Comparison of ENCODE assay signal across 26 mouse cellular contexts in genomic region chr2:152166257-152166656, GRCm38 (mm10). TPM values are rescaled to one million over a fixed set of nuclear protein-coding genes. Genes with fewer than 3 reads are reported as not detected.
"Had no signal": no experiment of that assay in that cellular context is flagged by ENCODE, and none has a peak within 500 bp of the region (broad histone marks: within the 10 kb centered on the region; RNA-seq: fewer than 3 reads in every experiment).

No protein-coding gene starts in this region.

- H3K36me3 ChIP-seq: embryonic facial prominence, embryonic 10.5 days; embryonic facial prominence, embryonic 12.5 days; embryonic facial prominence, embryonic 13.5 days; embryonic facial prominence, embryonic 15.5 days; forebrain, embryonic 10.5 days; forebrain, embryonic 12.5 days; forebrain, embryonic 15.5 days had no signal

- H3K4me1 ChIP-seq: embryonic facial prominence, embryonic 15.5 days had no signal

- H3K9ac ChIP-seq: embryonic facial prominence, embryonic 12.5 days; embryonic facial prominence, embryonic 13.5 days; embryonic facial prominence, embryonic 15.5 days; forebrain, embryonic 12.5 days; forebrain, embryonic 13.5 days; forebrain, embryonic 15.5 days; forebrain, postnatal 0 days had no signal

- H3K9me3 ChIP-seq: embryonic facial prominence, embryonic 10.5 days; embryonic facial prominence, embryonic 12.5 days; embryonic facial prominence, embryonic 13.5 days; embryonic facial prominence, embryonic 15.5 days; forebrain, embryonic 10.5 days; forebrain, embryonic 12.5 days; forebrain, embryonic 13.5 days; forebrain, embryonic 15.5 days had no signal

- H3K27me3 ChIP-seq: embryonic facial prominence, embryonic 12.5 days; embryonic facial prominence, embryonic 13.5 days; embryonic facial prominence, embryonic 15.5 days; forebrain, embryonic 12.5 days; forebrain, embryonic 13.5 days; forebrain, embryonic 15.5 days had no signal

- H3K4me3 ChIP-seq: embryonic facial prominence, embryonic 10.5 days; embryonic facial prominence, embryonic 12.5 days; embryonic facial prominence, embryonic 13.5 days; embryonic facial prominence, embryonic 15.5 days; erythroblast, embryonic 14.5 days; forebrain, embryonic 10.5 days; forebrain, embryonic 12.5 days; forebrain, embryonic 13.5 days; forebrain, embryonic 15.5 days; gastrocnemius, adult 2 months had no signal

- H3K27ac ChIP-seq: embryonic facial prominence, embryonic 10.5 days; embryonic facial prominence, embryonic 12.5 days; embryonic facial prominence, embryonic 13.5 days; embryonic facial prominence, embryonic 15.5 days; forebrain, embryonic 10.5 days; forebrain, embryonic 12.5 days; forebrain, embryonic 13.5 days; forebrain, embryonic 15.5 days had no signal

- DNase-seq: cerebellum, adult 2 months; cerebellum, adult 8-10 months; cerebellum, adult 9-10 months; cerebellum, adult 9-11 months; cerebellum, postnatal 10 days; cerebellum, postnatal 14 days; cerebellum, postnatal 25 days; cerebellum, postnatal 36 days; embryo, embryonic 11 days; forebrain, postnatal 0 days; gastrocnemius, adult 2 months; gastrocnemius, postnatal 10 days; gastrocnemius, postnatal 14 days; gastrocnemius, postnatal 25 days; gastrocnemius, postnatal 36 days; heart, adult 18-20 months had no signal

RNA-seq across cellular contexts. Expression of gene Tcf15, which starts 22.9 kb away (rescaled TPM):
- total RNA-seq: granulocyte monocyte progenitor cell, adult 5-6 weeks had no signal
